ENCODE assay signal across 8 mouse cellular contexts in the genomic region with DNA sequence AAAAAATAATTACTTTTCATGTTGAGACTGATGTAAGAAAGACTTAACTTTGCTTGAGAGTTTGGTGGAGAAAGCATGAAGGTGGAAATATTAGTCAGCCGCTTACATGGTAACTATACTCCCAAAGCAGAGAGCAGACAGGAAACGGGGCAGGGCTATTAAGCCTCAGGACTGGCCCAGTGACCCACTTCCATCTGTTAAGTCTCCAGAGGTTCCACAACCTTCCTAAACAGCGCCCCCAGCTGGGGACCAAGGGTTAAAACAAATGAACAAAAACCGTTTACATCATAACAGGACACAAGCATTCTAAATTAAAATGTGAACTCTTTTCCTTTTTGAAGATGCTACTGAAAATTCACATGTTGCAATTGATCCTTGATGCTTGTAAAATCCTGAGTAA. TPM values are rescaled to one million over a fixed set of nuclear protein-coding genes. Genes with fewer than 3 reads are reported as not detected.
DNase-seq lines count a peak whose midpoint lies in the region; ATAC-seq lines count a peak whose summit lies in the region.

No protein-coding gene starts in this region.

- peak; percentile 66 for DNase-seq in forebrain, embryonic 11.5 days (ENCODE audit: low spot score)
- DNase-seq in forebrain, embryonic 14.5 days (ENCODE audit: low spot score), result no peak
- peak; percentile 40 for DNase-seq in right cerebral cortex, postnatal 14 days
- no peak for DNase-seq in right cerebral cortex, postnatal 25 days
- DNase-seq in retina, postnatal 1 day, result peak; percentile 84
- no peak for DNase-seq in urinary bladder, postnatal 36 days (ENCODE audit: low spot score in 2 of 2)

- H3K9ac ChIP-seq in forebrain, embryonic 11.5 days (ENCODE audit: low read length), result no peak overlapping the region
- no peak overlapping the region for H3K9ac ChIP-seq in forebrain, embryonic 14.5 days (ENCODE audit: low read length)

- H3K27me3 ChIP-seq in forebrain, embryonic 11.5 days (ENCODE audit: control insufficient read depth, insufficient read depth, low read length), result peaks cover 7% of the 10 kb centered on the region
- 0 out of 2 replicates have a peak, but pooled peaks cover 7% of the 10 kb centered on the region for H3K27me3 ChIP-seq in forebrain, embryonic 14.5 days (replicated peaks; ENCODE audit: control insufficient read depth, insufficient read depth, low read length)

- H3K4me2 ChIP-seq in forebrain, embryonic 11.5 days (ENCODE audit: low read depth, low read length, severe bottlenecking), result no peak overlapping the region
- H3K4me2 ChIP-seq in forebrain, embryonic 14.5 days (ENCODE audit: low read length), result no peak overlapping the region

- no peaks in the 10 kb centered on the region for H3K4me1 ChIP-seq in forebrain, embryonic 11.5 days (replicated peaks; ENCODE audit: control insufficient read depth, insufficient read depth, low read length)
- no peaks in the 10 kb centered on the region for H3K4me1 ChIP-seq in forebrain, embryonic 14.5 days (ENCODE audit: control insufficient read depth, insufficient read depth, low read length)

- ATAC-seq in forebrain, embryonic 11.5 days (replicated peaks; ENCODE audit: low FRiP score), result no peak
- ATAC-seq in forebrain, embryonic 14.5 days, result no peak
- ATAC-seq in hematopoietic stem cell, adult 5-6 weeks (replicated peaks in 1 of 2; ENCODE audit: insufficient read depth in 1 of 2, low FRiP score in 2 of 2, low TSS enrichment in 1 of 2, low read depth in 1 of 2, poor library complexity in 2 of 2, severe bottlenecking in 2 of 2), result peak; percentile 38 to 46; a peak in 3 of 4 replicates
- ATAC-seq in erythroid progenitor cell, adult 5-6 weeks (replicated peaks; ENCODE audit: low FRiP score, poor library complexity, severe bottlenecking), result no peak

- WGBS in forebrain, embryonic 11.5 days, result 41% methylated on average over 4 of the region's 4 CpGs
- WGBS in forebrain, embryonic 14.5 days, result 46% methylated on average over 4 of the region's 4 CpGs

- no peaks in the 10 kb centered on the region for H3K9me3 ChIP-seq in forebrain, embryonic 11.5 days (ENCODE audit: control insufficient read depth, low read length)
- H3K9me3 ChIP-seq in forebrain, embryonic 14.5 days (replicated peaks; ENCODE audit: control insufficient read depth, low read length), result no peaks in the 10 kb centered on the region

- no peak overlapping the region for H3K4me3 ChIP-seq in forebrain, embryonic 11.5 days (ENCODE audit: low read depth, low read length)
- H3K4me3 ChIP-seq in forebrain, embryonic 14.5 days (ENCODE audit: low read depth, low read length), result no peak overlapping the region

- H3K36me3 ChIP-seq in forebrain, embryonic 11.5 days (ENCODE audit: control insufficient read depth, insufficient read depth, low read length), result no peaks in the 10 kb centered on the region
- H3K36me3 ChIP-seq in forebrain, embryonic 14.5 days (ENCODE audit: control insufficient read depth, insufficient read depth, low read length), result no peaks in the 10 kb centered on the region

- H3K27ac ChIP-seq in forebrain, embryonic 11.5 days (ENCODE audit: low read depth, low read length), result no peak overlapping the region
- no peak overlapping the region for H3K27ac ChIP-seq in forebrain, embryonic 14.5 days (ENCODE audit: low read depth, low read length)

RNA-seq across cellular contexts. Expression of a gene that starts 29.7 kb away (rescaled TPM):
- 6.9 and 7.2 TPM in 2 replicates for polyA plus RNA-seq in forebrain, embryonic 11.5 days (2014; fragmentation: Nextera tagmentation; extraction: Ambion mirVana)
- 6.3 and 15.5 TPM in 2 replicates for polyA plus RNA-seq in forebrain, embryonic 14.5 days (2014; fragmentation: Nextera tagmentation; extraction: Ambion mirVana)
- total RNA-seq in hematopoietic stem cell, adult 5-6 weeks (2017), result 7.2 and 7.4 TPM in 2 replicates
- 9.7 and 29.8 TPM in 2 replicates for total RNA-seq in erythroid progenitor cell, adult 5-6 weeks (2015; ENCODE audit: low replicate concordance)
- 3.1 and 3.7 TPM in 2 replicates for total RNA-seq in erythroid progenitor cell, adult 5-6 weeks (2017; ENCODE audit: low replicate concordance)

RNA-seq across cellular contexts. Expression of a gene that starts 56.8 kb away (rescaled TPM):
- polyA plus RNA-seq in forebrain, embryonic 11.5 days (2014; fragmentation: Nextera tagmentation; extraction: Ambion mirVana), result 26.0 and 29.1 TPM in 2 replicates
- 4.1 and 4.6 TPM in 2 replicates for polyA plus RNA-seq in forebrain, embryonic 14.5 days (2014; fragmentation: Nextera tagmentation; extraction: Ambion mirVana)
- 14.6 and 20.5 TPM in 2 replicates for total RNA-seq in hematopoietic stem cell, adult 5-6 weeks (2017)
- 418 and 438 TPM in 2 replicates for total RNA-seq in erythroid progenitor cell, adult 5-6 weeks (2015; ENCODE audit: low replicate concordance)
- 278 and 339 TPM in 2 replicates for total RNA-seq in erythroid progenitor cell, adult 5-6 weeks (2017; ENCODE audit: low replicate concordance)

Comparison
In these comparisons a context has a peak if more than half of its experiments do, and no peak if none do; other contexts are left out.
1. DNase-seq: peak in forebrain, embryonic 11.5 days (single experiment), right cerebral cortex, postnatal 14 days (single experiment) and retina, postnatal 1 day (single experiment); none in forebrain, embryonic 14.5 days (single experiment), right cerebral cortex, postnatal 25 days (single experiment) and urinary bladder, postnatal 36 days (0 of 2).
2. ATAC-seq: peak in hematopoietic stem cell, adult 5-6 weeks (2 of 2); none in forebrain, embryonic 11.5 days (single experiment), forebrain, embryonic 14.5 days (single experiment) and erythroid progenitor cell, adult 5-6 weeks (single experiment).
3. RNA of a gene that starts 56.8 kb away (total RNA-seq): 278 to 438 TPM in erythroid progenitor cell, adult 5-6 weeks; 14.6 to 20.5 TPM in hematopoietic stem cell, adult 5-6 weeks; every median in the first group is over 10 times any median in the second.